Mouse (Mus musculus) lung, postnatal 0 days (tissue): ENCODE data around the gene Plekha1. TPM values are rescaled to one million over a fixed set of nuclear protein-coding genes. Genes with fewer than 3 reads are reported as not detected.

ENCODE experiments used
- ATAC-seq: fragments of 200-750 bp; cut with Nextera tagmentation; 2 replicates; pipeline ENCODE4 v1.8.0; 2017; ENCODE audit warnings: moderate library complexity
- DNase-seq: peaks from one replicate; pipeline ENCODE4 v3.0.0-alpha.2; 2016; ENCODE audit warnings: low spot score
- H3K27ac ChIP-seq: fragments of 300-500 bp; sonication (generic); 2 replicates; pipeline ENCODE4 v1.5.1; 2014; ENCODE audit warnings: antibody characterized with exemption, mild to moderate bottlenecking, low read length, mixed read lengths
- H3K27me3 ChIP-seq: fragments of 300-500 bp; sonication (generic); replicated peaks from 2 replicates; pipeline ENCODE4 v1.6.1; 2014; ENCODE audit warnings: low read length, mixed read lengths; ENCODE audit not compliant: insufficient read depth
- H3K36me3 ChIP-seq: fragments of 300-500 bp; sonication (generic); 2 replicates; pipeline ENCODE4 v1.6.1; 2014; ENCODE audit warnings: low read length, mixed read lengths; ENCODE audit not compliant: insufficient read depth
- H3K4me1 ChIP-seq: fragments of 300-500 bp; sonication (generic); 2 replicates; pipeline ENCODE4 v1.6.1; 2014; ENCODE audit warnings: antibody characterized with exemption, low read depth, low read length, mixed read lengths; ENCODE audit not compliant: insufficient read depth
- H3K4me2 ChIP-seq: fragments of 300-500 bp; sonication (generic); replicated peaks from 2 replicates; pipeline ENCODE4 v1.6.1; 2014; ENCODE audit warnings: low read depth, mild to moderate bottlenecking, low read length, moderate library complexity, mixed read lengths
- H3K4me3 ChIP-seq: fragments of 300-500 bp; sonication (generic); 2 replicates; pipeline ENCODE4 v1.5.1; 2014; ENCODE audit warnings: low read depth, low read length
- H3K9ac ChIP-seq: fragments of 300-500 bp; sonication (generic); replicated peaks from 2 replicates; pipeline ENCODE4 v1.6.1; 2014; ENCODE audit warnings: low read depth, mild to moderate bottlenecking
- H3K9me3 ChIP-seq: fragments of 300-500 bp; sonication (generic); 2 replicates; pipeline ENCODE4 v1.6.1; 2016; ENCODE audit warnings: low read length, mixed read lengths
- CTCF ChIP-seq: IDR thresholded peaks from 2 replicates; pipeline ENCODE4 v1.5.1; 2016; ENCODE audit warnings: antibody characterized with exemption, mild to moderate bottlenecking
- EP300 ChIP-seq: IDR thresholded peaks from 2 replicates; pipeline ENCODE4 v1.6.1; 2016; ENCODE audit warnings: antibody characterized with exemption, mild to moderate bottlenecking, control low read depth
- WGBS: fragments of 180-500 bp; shearing (Covaris S2); extraction: QIAGEN DNeasy Blood & Tissue Kit; methylation state at CpG from one replicate; pipeline ENCODE4 v1.1.7; 2014; 5-methylcytosine and 5-hydroxymethylcytosine counted together
- microRNA-seq: library from miRNA; unstranded; fragments of <30 nt; microRNA quantifications from one replicate; pipeline ENCODE4, GENCODE M21; 2016
- polyA plus RNA-seq: library from polyadenylated mRNA; unstranded; fragments of >200 nt; fragmentation: Nextera tagmentation; extraction: Ambion mirVana; gene quantifications from 2 replicates; pipeline ENCODE4 v1.2.1, GENCODE M21; 2015

Plekha1 gene
- polyA plus RNA-seq, 1 experiment from 2014 or later, result 74.5 TPM

- no peak for ATAC-seq
- TF ChIP-seq CTCF, result no peak
- no peak for TF ChIP-seq EP300
- no peak for DNase-seq
- no peak overlapping the region for H3K4me3 ChIP-seq
- H3K27me3 ChIP-seq, result no peaks in the 10 kb centered on the region
- no peaks in the 10 kb centered on the region for H3K36me3 ChIP-seq
- no peak overlapping the region for H3K4me2 ChIP-seq
- WGBS, result 87% methylated on average over 5 of the region's 5 CpGs
- H3K27ac ChIP-seq, result no peak overlapping the region
- H3K9ac ChIP-seq, result no peak overlapping the region
- H3K4me1 ChIP-seq, result no peaks in the 10 kb centered on the region
- no peaks in the 10 kb centered on the region for H3K9me3 ChIP-seq
Measured at GRCm38 (mm10) chr7:130951004-130951403, 85.4 kb downstream of the Plekha1 start.

- WGBS, result 87% methylated on average over 10 of the region's 10 CpGs
- H3K4me1 ChIP-seq, result no peaks in the 10 kb centered on the region
- no peaks in the 10 kb centered on the region for H3K36me3 ChIP-seq
- H3K4me3 ChIP-seq, result no peak overlapping the region
- H3K27ac ChIP-seq, result no peak overlapping the region
- H3K9me3 ChIP-seq, result no peaks in the 10 kb centered on the region
- DNase-seq (no peak), ATAC-seq (no peak)
- TF ChIP-seq EP300 (no peak), CTCF (no peak)
- H3K27me3 ChIP-seq, result no peaks in the 10 kb centered on the region
- H3K4me2 ChIP-seq, result no peak overlapping the region
- no peak overlapping the region for H3K9ac ChIP-seq
Measured at GRCm38 (mm10) chr7:130953376-130953775, 87.8 kb downstream of the Plekha1 start.

GRCm38 (mm10) chr7:130954177-130954601, 88.6 kb downstream of the Plekha1 start:
- H3K27me3 ChIP-seq, result no peaks in the 10 kb centered on the region
- no peak overlapping the region for H3K9ac ChIP-seq
- no peaks in the 10 kb centered on the region for H3K9me3 ChIP-seq
- H3K4me2 ChIP-seq, result no peak overlapping the region
- 81% methylated on average over 10 of the region's 10 CpGs for WGBS
- H3K4me1 ChIP-seq, result no peaks in the 10 kb centered on the region
- H3K36me3 ChIP-seq, result no peaks in the 10 kb centered on the region
- DNase-seq (no peak), ATAC-seq (no peak)
- no peak overlapping the region for H3K27ac ChIP-seq
- no peak overlapping the region for H3K4me3 ChIP-seq
- no peak for TF ChIP-seq EP300

GRCm38 (mm10) chr7:130958551-130958950, 93.0 kb downstream of the Plekha1 start:
- ATAC-seq, result no peak
- WGBS, result 68% methylated on average over 7 of the region's 7 CpGs
- no peaks in the 10 kb centered on the region for H3K27me3 ChIP-seq

GRCm38 (mm10) chr7:130959868-130960267, 94.3 kb downstream of the Plekha1 start:
- no peak overlapping the region for H3K27ac ChIP-seq
- peak; percentile 62 for ATAC-seq

More at GRCm38 (mm10) chr7:130958551-130958950, 93.0 kb downstream of the Plekha1 start:
- Histone ChIP-seq H3K4me2 (no peak overlapping the region), H3K4me3 (no peak overlapping the region), H3K27ac (no peak overlapping the region), H3K36me3 (no peaks in the 10 kb centered on the region), H3K9ac (no peak overlapping the region), H3K4me1 (peaks cover 3% of the 10 kb centered on the region; the same call in 1 of the 2 replicates), H3K9me3 (no peaks in the 10 kb centered on the region)
- no peak for TF ChIP-seq EP300
- TF ChIP-seq CTCF, result no peak
- no peak for DNase-seq

GRCm38 (mm10) chr7:130961429-130961828, 95.9 kb downstream of the Plekha1 start:
- TF ChIP-seq CTCF, result 0 out of 2 replicates have a peak, but pooled peaks have one; percentile 3
- TF ChIP-seq EP300, result no peak; the same call in 1 of the 2 replicates
- Histone ChIP-seq H3K36me3 (no peaks in the 10 kb centered on the region), H3K4me1 (peaks cover 12% of the 10 kb centered on the region; the same call in 1 of the 2 replicates), H3K9me3 (no peaks in the 10 kb centered on the region), H3K27me3 (no peaks in the 10 kb centered on the region), H3K27ac (no peak overlapping the region), H3K4me2 (no peak overlapping the region), H3K4me3 (no peak overlapping the region), H3K9ac (no peak overlapping the region)
- WGBS, result 50% methylated on average over 6 of the region's 6 CpGs
- ATAC-seq, result peak; percentile 23
- peak; percentile 61 for DNase-seq

More at GRCm38 (mm10) chr7:130959868-130960267, 94.3 kb downstream of the Plekha1 start:
- peak; percentile 70 for DNase-seq
- H3K9ac ChIP-seq, result no peak overlapping the region
- TF ChIP-seq CTCF (no peak), EP300 (no peak)
- no peaks in the 10 kb centered on the region for H3K27me3 ChIP-seq
- no peaks in the 10 kb centered on the region for H3K9me3 ChIP-seq
- H3K4me3 ChIP-seq, result no peak overlapping the region
- WGBS, result 34% methylated on average over 7 of the region's 7 CpGs
- peaks cover 7% of the 10 kb centered on the region; the same call in 1 of the 2 replicates for H3K4me1 ChIP-seq
- no peak overlapping the region for H3K4me2 ChIP-seq
- no peaks in the 10 kb centered on the region for H3K36me3 ChIP-seq

Small RNA genes within 50 kb of the gene (microRNA-seq; reads per million reads assigned to microRNA genes)
- gene Mir7061, result not detected

Other genes with a start within 250 kb of the Plekha1 start
- gene Btbd16, start 91.7 kb upstream of the Plekha1 start, polyA plus RNA-seq, result 0.08 TPM in 1 of 2 replicates, not detected in the other
- gene Htra1, start 70.4 kb downstream of the Plekha1 start, polyA plus RNA-seq, result 44.6 and 52.1 TPM in 2 replicates
- gene Dmbt1, start 166.3 kb downstream of the Plekha1 start, polyA plus RNA-seq, result not detected in 2 replicates